Mouse (Mus musculus): ENCODE results near the gene Gm10972.
"Not testable (repeated sequence)": the region's sequence is repeated elsewhere in the genome, so short reads cannot be mapped to it uniquely, and the experiment has no call there.

Gm10972 gene

DNA sequence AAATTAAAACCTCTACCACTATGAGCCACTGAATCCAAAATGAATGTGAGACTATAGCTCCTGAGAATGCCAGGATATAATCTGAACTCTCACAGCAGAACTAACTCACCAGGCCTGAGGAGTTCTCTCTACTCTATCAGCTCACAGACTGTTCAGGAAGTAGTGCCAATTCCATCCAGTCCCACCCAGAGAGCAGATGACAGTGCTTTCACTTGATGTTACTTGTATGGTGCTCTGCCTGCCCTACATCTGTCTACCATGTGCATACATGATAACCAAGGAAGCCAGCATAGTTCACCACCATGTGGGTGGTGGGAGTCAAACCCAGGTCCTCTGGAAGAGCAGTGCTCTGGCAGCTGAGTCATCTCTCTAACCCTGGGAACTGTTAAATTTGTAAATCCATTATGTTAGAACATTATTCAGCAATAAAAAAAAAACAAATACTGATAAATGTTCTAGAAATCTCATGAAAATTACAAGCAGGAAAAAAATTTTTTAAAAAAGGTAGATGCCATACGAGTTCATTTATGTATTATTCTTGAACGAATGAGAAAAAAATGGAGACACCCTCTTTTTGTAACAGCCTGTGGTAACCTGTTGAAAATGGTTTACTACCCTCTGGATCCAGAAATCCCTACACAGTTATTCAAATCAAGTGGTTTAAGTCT is at the start of gene Gm10972:
TSS of gene Gm10972 (plus strand) at position 618 of the 668 bp plus-strand sequence.
- not testable (repeated sequence) for DNase-seq (ENCODE audit: low read depth, low spot score)

DNA sequence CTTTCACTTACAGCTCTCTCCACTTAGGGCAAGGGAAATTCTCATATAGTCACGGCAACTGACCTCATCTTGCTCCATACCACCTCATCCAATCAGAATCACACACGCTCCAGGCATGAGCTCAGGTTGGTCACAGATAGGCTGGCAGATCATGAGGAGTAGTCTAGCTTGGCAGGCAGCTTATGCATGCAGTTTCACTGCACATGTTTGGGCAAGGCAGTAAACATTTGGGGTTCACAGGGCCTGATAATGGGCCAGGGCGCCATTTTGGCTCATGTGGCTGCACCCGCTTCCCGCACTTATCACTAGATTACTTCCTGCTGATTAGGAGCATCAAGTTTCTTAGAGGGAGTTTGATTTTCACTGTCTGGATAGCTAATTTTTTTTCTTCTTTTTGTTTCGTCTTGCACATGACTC is 47.0 kb upstream of the Gm10972 start:
- no peak for DNase-seq (ENCODE audit: low read depth, low spot score)

DNA sequence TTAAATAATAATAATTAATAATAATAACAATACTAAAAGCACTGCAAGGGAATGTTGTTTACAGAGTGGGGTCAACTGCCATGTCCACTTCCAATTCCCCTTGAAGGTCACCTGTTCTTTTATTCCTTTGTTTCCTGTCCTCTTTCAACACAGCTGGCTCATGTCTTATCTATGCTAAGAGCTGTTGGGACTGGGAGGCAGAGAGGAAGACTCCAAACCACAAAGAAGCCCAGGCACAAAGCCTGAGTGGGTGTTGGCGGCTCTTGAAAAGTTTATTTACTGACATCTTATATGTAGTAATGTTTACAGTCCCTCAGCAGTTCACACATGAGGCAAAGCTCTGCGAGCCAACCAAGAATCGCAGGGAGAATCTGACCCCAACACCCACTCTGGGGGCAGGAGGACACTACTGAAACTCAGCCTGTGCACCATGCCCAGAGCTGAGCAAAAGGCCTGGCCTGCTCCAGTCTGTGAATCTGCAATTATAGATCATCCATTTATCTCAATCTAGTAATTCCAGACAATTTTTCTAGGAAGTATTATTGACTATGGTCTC is 45.6 kb upstream of the Gm10972 start:
- DNase-seq (ENCODE audit: low read depth, low spot score): no peak

GRCm38 (mm10) chr3:94601959-94602358 is 41.0 kb upstream of the Gm10972 start:
- no peak for DNase-seq (ENCODE audit: low read depth, low spot score)

DNA sequence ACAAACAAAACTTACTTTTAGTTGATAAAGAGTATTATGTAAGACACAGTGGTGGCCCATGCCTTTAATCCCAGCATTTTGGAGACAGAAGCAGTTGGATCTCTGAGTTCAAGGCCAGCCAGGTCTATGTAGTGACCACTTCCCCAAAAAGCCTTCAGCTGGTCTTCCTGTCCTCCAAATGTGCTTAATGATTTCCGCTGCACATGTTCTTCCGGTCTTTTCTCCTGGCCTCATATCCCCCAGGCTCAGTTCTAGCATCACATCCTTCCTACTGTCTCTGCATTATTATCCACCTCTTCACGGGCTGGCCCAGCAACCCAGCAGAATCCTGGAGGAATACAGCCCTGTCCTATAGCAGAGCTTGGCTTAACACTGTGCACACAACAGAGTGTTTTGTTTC is 33.3 kb upstream of the Gm10972 start:
- no peak for DNase-seq (ENCODE audit: low read depth, low spot score)

- no peak for DNase-seq (ENCODE audit: low read depth, low spot score)
Measured at GRCm38 (mm10) chr3:94610581-94610980, 32.3 kb upstream of the Gm10972 start.

DNA sequence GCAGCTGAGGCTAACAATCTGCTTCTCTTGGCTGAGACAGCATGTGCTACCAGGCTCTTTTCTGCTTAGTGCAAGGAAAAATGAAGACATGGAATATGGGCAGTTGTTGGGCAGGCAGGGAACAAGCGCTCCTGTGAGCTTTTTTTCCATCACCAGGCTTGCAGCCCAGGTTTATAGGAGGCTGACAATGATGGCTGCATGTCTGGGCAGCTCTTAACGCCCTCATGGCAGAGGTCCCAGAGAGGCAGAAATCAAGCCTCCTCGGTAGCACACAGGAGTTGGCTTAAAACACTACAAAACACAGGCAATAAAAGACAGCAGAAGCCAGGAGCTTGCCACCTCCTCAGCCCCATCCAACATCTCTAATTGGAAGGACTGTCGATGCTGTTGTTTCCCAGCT is 31.6 kb upstream of the Gm10972 start:
- DNase-seq (ENCODE audit: low read depth, low spot score): peak; percentile 33

DNA sequence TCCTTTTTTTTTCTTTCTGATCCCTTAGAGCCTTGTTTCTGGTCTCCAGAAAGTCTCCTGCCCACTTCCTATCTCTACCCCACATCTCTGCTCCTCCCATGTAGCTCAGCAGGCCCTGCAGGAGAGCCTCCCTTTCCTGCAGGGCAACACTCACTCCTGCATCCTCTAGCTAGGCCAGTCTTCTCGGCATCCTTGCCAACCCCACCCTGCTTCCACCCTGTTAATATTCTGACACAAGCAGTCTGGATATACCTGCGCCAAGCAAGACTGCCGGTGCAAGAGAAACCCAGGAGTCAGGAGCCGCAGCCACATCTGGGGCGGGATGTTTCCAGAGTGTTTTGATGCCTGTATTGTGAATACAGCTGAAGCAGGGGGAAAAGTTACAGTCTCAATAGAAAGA is 31.1 kb upstream of the Gm10972 start:
- DNase-seq (ENCODE audit: low read depth, low spot score): no peak

DNA sequence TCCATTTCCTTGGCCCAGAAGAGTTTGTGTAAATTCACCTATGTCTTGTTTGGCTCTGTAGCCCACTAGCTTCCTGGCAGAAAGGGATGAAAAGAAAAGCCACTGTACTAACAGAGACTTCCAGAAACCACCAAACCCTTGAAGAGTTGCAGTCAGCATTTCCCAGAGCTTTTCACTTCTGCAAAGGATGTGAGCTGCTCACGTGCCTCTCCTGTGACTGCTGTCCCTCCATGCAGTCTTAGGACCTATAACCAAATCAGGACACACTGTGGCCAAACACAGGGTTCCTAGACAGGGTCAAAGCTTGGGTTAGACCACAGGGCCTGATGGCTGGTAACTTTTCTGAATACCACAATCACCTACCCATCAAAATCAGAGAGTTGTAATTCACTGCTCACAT is 30.6 kb upstream of the Gm10972 start:
- no peak for DNase-seq (ENCODE audit: low read depth, low spot score)

- no peak for DNase-seq (ENCODE audit: low read depth, low spot score)
Measured at GRCm38 (mm10) chr3:94613258-94613878, 29.5 kb upstream of the Gm10972 start.

GRCm38 (mm10) chr3:94616717-94617116 is 26.2 kb upstream of the Gm10972 start:
- DNase-seq (ENCODE audit: low read depth, low spot score): no peak

GRCm38 (mm10) chr3:94621740-94622507 is 21.0 kb upstream of the Gm10972 start:
- DNase-seq (ENCODE audit: low read depth, low spot score): no peak

GRCm38 (mm10) chr3:94622550-94622949 is 20.4 kb upstream of the Gm10972 start:
- no peak for DNase-seq (ENCODE audit: low read depth, low spot score)

DNA sequence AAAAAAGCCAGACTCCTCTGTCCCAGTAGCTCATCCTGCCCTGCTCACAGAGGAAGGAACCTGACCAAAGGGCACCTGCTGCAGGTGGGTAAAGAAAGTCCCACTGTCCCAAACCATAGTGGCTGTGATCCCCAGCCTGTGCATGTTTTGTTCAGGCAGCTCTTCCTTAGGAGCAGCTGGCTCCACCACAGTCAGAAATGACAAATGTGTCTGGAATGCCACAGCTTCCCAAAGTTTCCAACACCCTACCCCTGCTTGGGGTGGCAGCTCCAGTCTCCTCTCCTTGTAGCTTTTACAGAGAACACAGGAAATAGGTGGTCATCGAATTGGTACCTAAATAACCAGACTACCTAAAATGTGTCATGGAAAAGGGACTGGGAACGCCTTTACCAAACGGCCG is 18.6 kb upstream of the Gm10972 start:
- no peak for DNase-seq (ENCODE audit: low read depth, low spot score)

GRCm38 (mm10) chr3:94628712-94629111 is 14.2 kb upstream of the Gm10972 start:
- DNase-seq (ENCODE audit: low read depth, low spot score): no peak

- DNase-seq (ENCODE audit: low read depth, low spot score): no peak
Measured at GRCm38 (mm10) chr3:94629876-94630275, 13.0 kb upstream of the Gm10972 start.

GRCm38 (mm10) chr3:94648755-94649590 is 6.1 kb downstream of the Gm10972 start:
- peak; percentile 19 for DNase-seq (ENCODE audit: low read depth, low spot score)

GRCm38 (mm10) chr3:94650409-94650808 is 7.5 kb downstream of the Gm10972 start:
- no peak for DNase-seq (ENCODE audit: low read depth, low spot score)

GRCm38 (mm10) chr3:94653967-94654366 is 11.1 kb downstream of the Gm10972 start:
- not testable (repeated sequence) for DNase-seq (ENCODE audit: low read depth, low spot score)

DNA sequence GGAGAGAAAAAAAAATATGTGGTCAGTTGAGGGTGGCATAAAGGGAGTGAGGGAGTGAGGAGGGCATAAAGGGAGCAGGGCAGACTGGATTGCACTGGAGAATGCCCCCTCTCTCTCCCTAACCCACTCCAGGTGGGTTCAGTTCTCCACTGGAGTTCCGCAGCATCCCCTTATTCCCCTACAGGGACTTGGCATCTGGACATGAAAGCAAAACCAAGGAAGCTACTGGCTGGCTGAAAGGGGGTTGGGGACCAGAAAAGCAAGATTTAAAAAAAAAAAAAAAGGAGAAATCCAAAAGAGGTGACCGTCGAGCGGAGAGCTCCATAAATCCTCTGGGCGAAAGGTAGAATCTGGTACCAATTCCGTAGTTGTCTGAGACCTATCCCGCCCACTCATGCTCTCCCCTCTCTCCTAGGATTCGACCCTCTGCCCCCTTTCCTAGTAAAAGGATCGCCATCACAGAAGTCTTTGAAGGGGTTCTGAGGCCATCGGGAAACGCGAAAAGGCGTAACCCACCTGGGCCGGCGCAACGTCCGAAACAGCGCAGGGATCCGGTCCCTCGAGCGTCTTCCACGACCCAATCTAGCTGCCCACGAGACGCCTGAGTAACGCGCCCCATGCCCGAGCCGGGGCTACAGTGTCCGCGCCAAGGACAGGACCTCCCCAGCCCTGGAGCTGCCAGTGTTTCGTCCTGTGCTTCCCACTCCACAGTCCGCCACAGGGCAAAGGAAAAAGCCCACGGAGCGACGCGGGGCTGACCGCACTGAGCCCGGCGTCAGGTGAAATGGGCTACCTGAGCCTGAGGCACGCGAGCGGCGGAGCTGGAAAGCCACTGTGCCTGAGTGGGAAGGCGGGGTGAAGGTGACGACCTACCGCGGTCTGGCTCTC is 15.2 kb downstream of the Gm10972 start:
- DNase-seq (ENCODE audit: low read depth, low spot score): not testable (repeated sequence)

DNA sequence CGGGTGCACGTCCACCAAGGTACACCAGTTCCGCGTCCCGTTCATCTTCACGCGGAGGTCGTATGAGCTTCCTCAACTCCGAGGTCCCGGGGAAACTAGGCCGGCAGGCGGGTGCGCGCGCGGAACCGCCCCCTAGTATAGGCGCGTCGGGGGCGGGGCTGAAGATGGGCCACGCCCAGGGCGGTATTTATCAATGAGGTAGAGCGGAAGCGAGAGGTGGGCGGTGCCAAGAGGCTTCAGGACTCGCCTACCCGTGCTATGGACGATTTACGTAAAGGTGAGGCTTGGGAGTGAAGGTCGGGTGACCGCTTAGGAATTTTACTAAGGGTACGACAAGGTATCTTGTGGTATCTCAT is 15.8 kb downstream of the Gm10972 start, which contains the start of gene Tuft1:
TSS of gene Tuft1 (minus strand) at position 133 of the 356 bp plus-strand sequence.
- not testable (repeated sequence) for DNase-seq (ENCODE audit: low read depth, low spot score)
